Mouse (Mus musculus) ES-E14 (cell line): ENCODE results near the gene Spc25.

Experiments used
- HCFC1 ChIP-seq: IDR thresholded peaks from 2 replicates; pipeline ENCODE4 v1.6.1; 2012; ENCODE audit warnings: low read length, inconsistent platforms, borderline replicate concordance; ENCODE audit not compliant: insufficient read depth
- MAFK ChIP-seq: IDR thresholded peaks from 2 replicates; pipeline ENCODE4 v1.6.1; 2014; ENCODE audit warnings: mild to moderate bottlenecking, low read depth, low read length, inconsistent platforms; ENCODE audit not compliant: insufficient read depth

- TF ChIP-seq HCFC1: no peak
- no peak for TF ChIP-seq MAFK
Measured at GRCm38 (mm10) chr2:69189222-69189621, 16.8 kb downstream of the Spc25 start.
